Mouse (Mus musculus): ENCODE results near the gene Hoxb7.

Hoxb7 gene

GRCm38 (mm10) chr11:96301064-96301431 lies 14.6 kb downstream of the Hoxb7 start:
- DNase-seq (ENCODE audit: low spot score): no peak

- peak; percentile 39 for DNase-seq (ENCODE audit: low spot score)
These were observed 15.4 kb downstream of the Hoxb7 start for GRCm38 (mm10) chr11:96301837-96302236.

DNA sequence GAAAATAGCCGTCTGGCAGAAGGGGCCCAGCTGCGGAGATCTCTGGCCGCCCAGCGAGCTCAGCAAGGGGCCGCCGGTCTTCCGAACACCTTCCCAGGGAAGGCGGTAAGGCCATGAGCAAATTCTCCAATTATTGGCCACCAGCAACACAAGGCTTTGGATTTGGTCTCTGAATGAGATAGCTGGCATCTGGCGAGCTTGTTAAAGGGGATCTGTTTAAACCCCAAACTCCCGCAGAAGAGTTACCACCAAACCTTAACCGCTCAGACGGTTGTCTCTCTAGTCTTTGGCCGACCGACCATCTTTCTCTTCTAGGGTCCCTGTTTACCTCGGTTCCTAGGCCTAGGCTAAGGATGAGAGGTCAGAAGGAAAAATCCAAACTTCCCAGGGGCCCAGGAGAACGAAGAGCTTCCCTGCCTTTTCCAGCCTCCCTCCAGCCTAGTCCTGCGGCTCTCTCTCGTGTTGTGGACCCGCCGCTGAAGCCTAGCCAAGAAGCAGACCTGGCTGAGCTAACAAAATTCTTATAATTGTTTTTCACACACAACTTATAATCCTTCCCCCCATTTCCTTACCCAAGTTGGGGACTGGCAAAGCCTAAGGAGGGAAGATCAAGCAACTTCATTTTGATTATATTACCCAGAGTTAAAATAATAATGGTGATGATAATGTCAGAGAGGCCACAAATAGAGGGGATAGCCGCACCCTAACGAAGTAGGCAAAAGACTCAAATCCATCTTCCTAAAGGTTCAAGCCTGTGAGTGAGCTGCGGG lies 16.1 kb downstream of the Hoxb7 start:
- DNase-seq (ENCODE audit: low spot score): no peak

DNA sequence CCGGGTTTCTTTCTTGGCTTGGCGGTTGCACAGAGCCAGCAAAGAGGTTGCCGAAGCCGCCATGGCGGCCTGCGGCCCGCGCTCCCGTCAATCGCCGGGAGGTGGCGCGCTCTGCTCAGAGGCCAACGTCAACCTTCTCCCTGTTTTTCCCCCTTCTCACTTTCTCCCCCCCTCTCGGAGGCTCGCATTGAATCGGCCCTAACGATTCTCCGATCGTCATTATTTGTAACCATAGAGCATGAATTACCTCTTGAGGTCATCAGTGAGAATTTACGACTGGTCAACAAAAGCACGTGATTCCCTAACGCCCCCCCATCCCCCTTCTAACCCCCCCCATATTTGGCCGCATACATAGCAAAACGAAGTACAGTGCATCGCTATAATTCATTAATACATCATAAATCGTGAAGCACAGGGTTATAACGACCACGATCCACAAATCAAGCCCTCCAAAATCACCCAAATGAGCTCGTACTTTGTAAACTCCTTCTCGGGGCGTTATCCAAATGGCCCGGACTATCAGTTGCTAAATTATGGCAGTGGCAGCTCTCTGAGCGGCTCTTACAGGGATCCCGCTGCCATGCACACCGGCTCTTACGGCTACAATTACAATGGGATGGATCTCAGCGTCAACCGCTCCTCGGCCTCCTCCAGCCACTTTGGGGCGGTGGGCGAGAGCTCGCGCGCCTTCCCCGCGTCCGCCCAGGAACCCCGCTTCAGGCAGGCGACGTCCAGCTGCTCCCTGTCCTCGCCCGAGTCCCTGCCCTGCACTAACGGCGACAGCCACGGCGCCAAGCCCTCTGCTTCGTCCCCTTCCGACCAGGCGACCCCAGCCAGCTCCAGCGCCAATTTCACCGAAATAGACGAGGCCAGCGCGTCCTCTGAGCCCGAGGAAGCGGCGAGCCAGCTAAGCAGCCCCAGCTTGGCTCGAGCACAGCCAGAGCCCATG lies 17.0 kb downstream of the Hoxb7 start, which contains the start of gene Hoxb5:
TSS of gene Hoxb5 (plus strand) at position 186 of the 949 bp plus-strand sequence.
- DNase-seq (ENCODE audit: low spot score): no peak

DNA sequence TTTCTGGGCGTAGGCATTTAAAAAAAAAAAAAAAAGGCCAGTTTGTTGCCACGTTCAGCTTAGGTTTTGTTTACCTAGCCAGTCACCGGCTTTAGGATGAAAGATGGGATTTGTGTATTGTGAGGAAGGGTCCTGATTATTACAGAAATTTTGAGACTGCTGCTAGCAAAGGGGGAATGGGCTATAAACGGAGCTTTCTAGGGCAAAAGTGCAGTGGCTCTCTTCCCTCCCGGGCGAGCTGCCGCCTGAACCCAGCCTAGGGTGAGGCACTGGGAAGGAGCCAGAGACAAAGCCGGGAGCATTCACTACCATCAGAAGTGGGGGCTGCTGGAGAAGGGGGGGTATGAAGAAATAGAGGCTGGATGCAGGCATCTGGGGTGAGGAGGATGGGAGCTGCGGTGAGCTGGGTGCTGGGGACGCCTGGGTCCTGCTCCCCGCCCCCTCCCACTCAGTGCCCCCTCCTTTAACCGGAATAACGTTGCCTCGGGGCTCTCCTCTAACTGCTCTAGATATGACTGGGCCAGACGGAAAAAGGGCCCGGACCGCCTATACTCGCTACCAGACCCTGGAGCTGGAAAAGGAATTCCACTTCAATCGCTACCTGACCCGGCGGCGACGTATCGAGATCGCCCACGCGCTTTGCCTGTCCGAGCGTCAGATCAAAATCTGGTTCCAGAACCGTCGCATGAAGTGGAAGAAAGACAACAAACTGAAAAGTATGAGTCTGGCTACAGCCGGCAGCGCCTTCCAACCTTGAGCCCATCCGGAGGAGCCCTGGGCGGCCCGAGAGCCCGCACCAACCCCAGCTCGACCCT lies 18.2 kb downstream of the Hoxb7 start:
- DNase-seq (ENCODE audit: low spot score): no peak

DNA sequence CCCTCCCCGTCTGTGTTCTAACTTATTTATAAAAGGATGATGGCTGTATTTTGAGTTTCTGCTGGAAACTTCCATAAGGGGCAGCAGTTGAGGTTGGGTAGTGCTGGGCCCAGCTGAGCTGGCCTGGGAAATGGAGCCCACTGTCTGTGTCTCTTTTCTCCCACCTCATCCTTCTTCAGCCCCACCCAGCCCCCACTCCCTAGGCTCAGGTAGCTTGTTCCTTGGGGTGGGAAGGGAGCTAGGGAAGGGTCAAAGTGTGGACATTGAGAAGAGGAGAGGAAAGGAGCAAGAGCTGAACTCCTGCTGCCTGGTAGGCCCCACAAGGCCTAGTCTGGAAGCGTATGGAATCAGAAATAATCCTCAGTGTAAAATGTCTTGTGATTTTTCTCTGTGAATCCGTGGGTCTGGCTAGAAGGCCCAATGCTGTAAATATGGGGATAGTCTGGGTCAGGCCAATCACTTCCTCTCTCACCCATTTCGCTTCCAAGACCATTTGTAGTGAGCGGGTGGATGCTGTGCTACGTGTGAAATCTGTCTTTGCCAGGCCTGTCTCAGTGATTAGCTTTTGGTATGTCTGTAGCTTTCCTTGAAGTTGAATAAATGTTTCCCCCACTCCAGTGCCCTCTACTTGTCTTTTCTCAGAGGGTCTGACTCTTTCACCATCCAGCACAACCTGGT lies 19.2 kb downstream of the Hoxb7 start:
- DNase-seq (ENCODE audit: low spot score): no peak

DNA sequence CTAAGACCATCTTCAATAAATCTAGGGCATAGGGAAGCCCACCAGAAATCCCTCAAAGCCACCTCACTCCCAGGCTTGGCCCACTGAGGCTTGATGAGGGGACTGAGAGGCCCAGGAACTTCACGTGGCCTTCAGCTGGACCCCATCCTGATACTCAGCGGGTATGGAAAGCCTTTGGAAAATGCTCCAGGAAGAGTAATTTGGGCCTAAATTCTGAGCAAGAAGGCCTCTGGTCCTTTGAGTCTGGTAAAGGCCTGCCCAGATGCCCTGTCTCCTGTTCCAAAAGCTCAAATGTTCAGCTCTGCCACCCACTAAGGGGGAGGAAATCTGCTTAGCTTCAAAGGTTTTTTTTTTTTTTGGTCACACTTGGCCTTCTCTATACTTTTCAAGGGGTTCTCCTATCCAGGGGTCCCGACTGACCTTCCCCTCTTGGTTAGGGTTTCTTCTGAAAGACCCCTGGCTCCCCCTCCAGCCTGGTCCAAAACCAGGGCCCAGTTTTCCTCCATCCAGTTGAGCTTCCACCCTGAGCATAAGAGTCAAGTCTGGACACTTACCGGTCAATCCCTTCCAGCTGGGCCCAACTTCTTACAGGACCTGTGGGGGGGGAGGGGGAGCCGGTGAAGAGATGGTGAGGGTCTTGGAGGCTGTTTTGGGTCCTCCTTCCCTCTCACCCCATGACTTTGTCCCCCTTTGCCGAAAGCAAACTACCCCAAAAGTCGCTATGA lies 19.9 kb downstream of the Hoxb7 start:
- no peak for DNase-seq (ENCODE audit: low spot score)

GRCm38 (mm10) chr11:96306908-96307269 lies 20.5 kb downstream of the Hoxb7 start:
- no peak for DNase-seq (ENCODE audit: low spot score)

GRCm38 (mm10) chr11:96308763-96309162 lies 22.3 kb downstream of the Hoxb7 start:
- no peak for DNase-seq (ENCODE audit: low spot score)

DNA sequence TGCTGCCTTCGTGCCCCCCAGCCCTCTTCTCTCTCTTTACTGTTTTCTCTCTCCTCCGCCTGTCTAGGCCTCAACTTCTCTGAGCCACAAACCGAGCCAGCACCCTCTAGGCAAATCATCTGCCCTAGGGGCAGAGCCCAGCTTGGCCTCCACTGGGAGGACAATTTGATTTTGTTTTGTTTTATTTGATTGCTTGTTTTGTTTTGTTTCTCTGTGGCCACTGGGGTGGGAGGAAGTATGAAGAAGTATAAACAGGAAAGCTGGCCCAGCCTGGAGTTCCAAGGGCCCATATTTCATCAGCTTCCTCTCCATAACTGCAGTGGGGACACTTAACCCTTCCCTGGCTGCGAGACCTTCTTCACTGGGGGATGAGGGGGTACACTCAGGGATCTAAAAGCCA lies 22.9 kb downstream of the Hoxb7 start:
- no peak for DNase-seq (ENCODE audit: low spot score)

DNA sequence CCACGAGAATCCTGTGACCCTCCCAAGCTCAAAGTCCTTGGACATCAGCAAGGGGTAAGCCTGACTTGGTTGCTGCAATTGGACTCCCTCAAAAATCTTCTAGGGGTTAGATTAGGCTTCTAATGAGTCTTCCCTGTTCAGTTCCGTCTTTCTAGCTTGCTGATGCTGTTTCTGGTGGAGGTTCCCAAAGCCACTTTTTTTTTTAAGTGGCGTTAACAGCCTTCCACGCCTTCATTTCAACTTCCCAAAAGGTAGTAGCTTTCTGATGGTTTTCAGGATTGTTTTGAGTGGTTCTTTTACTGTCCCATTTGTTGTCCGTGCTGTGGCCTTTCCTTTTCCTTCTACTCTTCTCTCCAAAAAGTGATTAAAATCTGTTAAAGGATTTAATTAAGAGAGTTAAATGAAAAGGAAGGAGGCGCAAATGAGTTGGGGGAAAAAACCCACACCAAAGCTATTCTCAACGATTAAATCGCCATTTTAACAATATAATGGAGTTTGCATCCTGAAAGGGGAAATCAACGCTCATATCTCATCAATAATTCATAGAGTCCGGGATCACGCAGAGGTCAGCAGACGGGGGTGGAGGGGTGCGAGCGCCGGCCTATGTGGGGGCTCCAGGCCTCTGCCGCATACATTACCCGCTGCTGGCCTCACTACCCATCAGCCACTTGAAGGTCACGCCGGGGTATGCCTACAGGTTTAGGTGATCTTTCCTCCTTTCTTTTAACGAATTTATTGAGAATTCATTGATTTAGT lies 23.9 kb downstream of the Hoxb7 start:
- DNase-seq (ENCODE audit: low spot score): no peak

DNA sequence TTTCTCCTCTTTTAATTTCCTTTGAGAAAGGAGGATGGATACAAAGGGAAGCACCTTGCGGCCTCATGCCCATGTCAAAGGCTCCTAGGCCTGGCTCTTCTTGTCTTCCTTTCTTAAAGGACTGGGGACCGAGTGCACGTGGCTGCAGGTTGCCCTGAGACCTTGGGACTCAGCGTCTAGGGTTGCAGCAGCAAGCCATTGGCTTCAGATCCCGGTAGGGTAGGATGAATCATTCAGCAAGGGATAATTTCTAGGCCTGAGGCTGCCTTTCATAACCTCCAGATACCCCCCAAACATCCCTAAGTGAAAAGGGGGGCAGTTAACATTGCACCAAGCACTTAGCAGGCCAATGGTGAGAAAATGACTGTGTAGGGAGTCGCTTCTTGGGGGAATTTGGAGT lies 24.7 kb downstream of the Hoxb7 start:
- DNase-seq (ENCODE audit: low spot score): no peak

- no peak for DNase-seq (ENCODE audit: low spot score)
These were observed 25.3 kb downstream of the Hoxb7 start for GRCm38 (mm10) chr11:96311520-96312417.

DNA sequence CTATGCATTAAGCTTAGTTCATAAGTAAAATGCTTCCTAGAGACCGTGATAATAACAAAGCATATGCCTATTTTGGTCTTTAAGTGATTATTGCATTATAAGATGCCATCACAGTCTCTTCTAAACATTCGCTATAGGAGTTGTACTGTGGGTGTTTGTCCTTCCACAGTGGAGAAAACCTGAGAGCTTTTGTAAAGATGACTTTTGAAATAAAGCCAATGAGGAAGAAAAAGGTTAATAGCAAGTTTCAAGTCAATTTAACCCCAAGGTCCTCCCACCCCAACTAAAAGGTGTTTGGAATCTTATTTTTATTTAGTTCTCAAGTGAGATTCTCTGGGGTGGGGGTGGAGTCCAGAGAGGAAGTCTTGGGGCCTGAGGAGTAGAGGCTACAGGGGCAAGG lies 26.7 kb downstream of the Hoxb7 start:
- no peak for DNase-seq (ENCODE audit: low spot score)

DNA sequence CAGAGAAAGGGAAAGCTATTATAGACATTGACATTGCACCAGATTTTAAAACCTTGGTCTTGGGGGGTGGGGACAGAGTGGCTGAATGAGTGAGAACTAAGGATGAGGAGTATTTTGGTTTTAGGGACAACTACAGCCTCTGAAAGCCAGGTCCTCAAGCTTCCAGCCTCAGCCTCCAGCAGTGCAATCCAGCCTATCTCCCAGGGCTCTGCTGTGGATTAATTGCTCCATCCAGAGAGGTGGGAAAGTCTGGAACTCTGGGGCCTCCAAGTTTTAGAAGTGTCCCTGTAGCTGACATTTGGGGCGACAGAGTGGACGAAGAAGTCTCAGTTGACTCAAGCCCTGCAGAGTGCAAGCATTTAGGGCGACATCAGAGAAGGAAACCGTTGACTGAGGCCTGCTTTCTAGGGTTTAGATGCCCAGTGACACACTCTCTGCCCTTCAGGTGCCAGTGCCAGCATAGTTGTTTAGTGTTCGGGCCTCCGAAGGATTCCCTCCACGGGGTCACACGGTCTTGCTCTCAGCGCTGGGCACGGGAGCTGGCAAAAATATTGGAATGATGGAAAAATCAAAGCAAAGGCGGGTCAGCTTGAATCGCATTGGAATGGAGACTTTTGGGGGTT lies 27.5 kb downstream of the Hoxb7 start:
- DNase-seq (ENCODE audit: low spot score): no peak

GRCm38 (mm10) chr11:96314671-96315343 lies 28.4 kb downstream of the Hoxb7 start:
- DNase-seq (ENCODE audit: low spot score): no peak

GRCm38 (mm10) chr11:96315344-96315681 lies 28.9 kb downstream of the Hoxb7 start:
- DNase-seq (ENCODE audit: low spot score): no peak

All from left cerebral cortex, adult 11 months (tissue).